Mouse (Mus musculus) myocyte (in vitro differentiated cells): ENCODE results near the gene Kctd18.

Experiments used
- MAX ChIP-seq: IDR thresholded peaks from one replicate; pipeline ENCODE4 v1.6.1; 2011; ENCODE audit warnings: low read depth, mild to moderate bottlenecking, control low read depth
- MYOD1 ChIP-seq, 3 experiments: IDR thresholded peaks; one replicate each; pipeline ENCODE4 v1.6.1; 2011; ENCODE audit warnings: control low read depth in 2 of 3, low read depth in 2 of 3, mild to moderate bottlenecking in 2 of 3, moderate library complexity in 1 of 3; ENCODE audit not compliant: insufficient read length in 2 of 3, control insufficient read depth in 1 of 3
- POLR2A ChIP-seq: IDR thresholded peaks from one replicate; pipeline ENCODE4 v1.6.1; 2011; ENCODE audit warnings: low read depth, mild to moderate bottlenecking, control low read depth, moderate library complexity; ENCODE audit not compliant: insufficient read length
- SRF ChIP-seq: IDR thresholded peaks from one replicate; pipeline ENCODE4 v1.6.1; 2011; ENCODE audit warnings: low read depth; ENCODE audit not compliant: control insufficient read depth, insufficient read length

DNA sequence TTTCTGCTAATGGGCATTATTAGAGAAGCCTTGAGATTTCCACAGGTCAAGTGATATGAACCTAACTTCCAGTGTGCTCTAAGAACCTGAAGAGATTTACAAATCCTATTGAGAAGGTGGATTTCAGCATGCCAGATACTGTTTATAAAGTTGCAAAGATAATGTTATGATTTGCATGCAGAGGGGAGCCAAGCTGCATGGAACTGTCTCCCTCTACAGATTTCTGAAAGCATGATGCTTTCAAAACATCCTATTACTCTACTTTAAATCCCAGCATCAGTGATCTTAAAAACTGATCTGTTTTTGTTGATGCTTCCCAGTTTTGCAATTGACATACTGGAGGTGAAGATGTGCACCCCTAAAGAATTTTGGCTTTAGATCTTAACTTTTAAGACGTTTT is 84.5 kb downstream of the Kctd18 start:
- TF ChIP-seq MYOD1 (IDR thresholded peaks at IDR 0.05; ENCODE audit: control insufficient read depth in 1 of 3, insufficient read length in 2 of 3, low read depth in 2 of 3), result no peak
- no peak for TF ChIP-seq POLR2A
- TF ChIP-seq MAX, result no peak
- TF ChIP-seq SRF, result no peak
